Mouse (Mus musculus) NIH3T3 (cell line): Measurements from ENCODE around the gene Ccdc62.
A peak's percentile ranks its signal among the peaks of the same experiment; 100 is the strongest.

Source experiments
- DNase-seq: peaks from one replicate; pipeline ENCODE4 v3.0.0-alpha.2; 2012; ENCODE audit warnings: low read depth

Ccdc62 gene

GRCm38 (mm10) chr5:124004356-124005150 lies 74.1 kb downstream of the Ccdc62 start:
- no peak for DNase-seq

- DNase-seq, result no peak
Measured at GRCm38 (mm10) chr5:124005151-124005500, 74.6 kb downstream of the Ccdc62 start.

- DNase-seq, result no peak
Measured at GRCm38 (mm10) chr5:124005591-124005990, 75.1 kb downstream of the Ccdc62 start.

DNA sequence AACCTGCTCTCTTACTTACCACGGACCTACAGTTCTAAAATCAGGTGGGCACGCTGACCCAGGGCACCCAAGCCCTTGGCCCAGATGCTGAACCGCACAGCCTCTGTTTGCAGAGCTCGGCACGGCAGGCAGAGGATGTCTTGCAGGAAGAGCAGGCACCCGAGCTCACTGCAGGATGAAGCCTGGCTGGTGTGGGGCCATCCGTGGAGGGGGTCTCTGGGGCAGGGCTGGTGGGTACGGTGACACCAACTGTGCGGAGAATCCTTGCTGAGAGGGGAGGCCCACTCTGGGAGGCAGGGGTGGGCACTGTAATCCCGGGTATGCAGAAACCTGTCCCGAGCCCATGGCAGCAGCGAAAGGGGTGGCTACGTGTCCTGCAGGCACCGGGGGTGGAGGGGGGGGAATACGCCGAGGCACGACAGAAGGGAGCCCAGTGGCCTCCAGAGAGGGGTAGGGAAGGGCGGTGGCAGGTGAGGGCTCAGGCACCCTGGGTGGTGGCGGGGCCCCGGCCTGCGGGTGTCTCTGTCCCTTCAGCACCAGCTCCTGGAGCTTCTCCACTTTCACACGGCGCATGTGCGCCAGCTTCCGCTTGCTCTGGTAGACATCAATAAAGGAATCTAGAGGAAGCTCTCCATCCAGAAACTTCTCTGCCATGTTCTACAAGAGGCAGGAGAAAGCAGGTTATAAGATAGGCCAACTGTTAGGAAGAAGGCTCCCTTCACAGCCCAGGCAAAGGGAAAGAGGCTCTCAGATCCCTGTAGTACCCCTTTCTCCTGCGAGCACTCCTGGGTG lies 75.8 kb downstream of the Ccdc62 start:
- peak; percentile 57 for DNase-seq

DNA sequence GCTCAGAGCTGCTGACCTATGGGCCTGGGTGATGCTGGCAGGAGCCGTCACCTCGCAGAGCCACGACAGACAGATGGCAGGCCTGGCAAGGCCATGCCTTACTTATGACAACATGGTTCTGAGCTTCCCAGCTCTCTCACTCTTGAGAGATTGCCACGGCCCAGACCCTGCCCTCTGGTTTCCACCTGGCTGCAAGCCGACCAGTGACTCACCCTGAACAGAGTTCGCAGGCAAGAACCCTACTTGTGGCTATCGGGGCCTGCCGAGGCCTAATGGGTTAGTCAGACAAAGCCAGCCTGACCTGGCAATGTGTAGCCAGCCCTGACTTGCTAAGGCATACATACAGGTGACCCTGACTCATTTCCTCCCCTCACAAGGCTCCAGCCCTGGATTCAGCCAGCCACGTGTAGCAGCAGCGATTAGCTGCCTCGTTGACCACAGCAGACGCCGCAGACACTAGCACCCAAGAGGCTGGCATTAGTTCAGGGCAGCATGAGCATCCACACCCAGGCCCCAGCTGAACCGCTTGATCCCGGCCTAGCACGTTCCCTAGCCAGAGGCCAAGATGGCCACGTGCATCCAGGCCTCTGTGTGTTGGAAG lies 76.5 kb downstream of the Ccdc62 start:
- peak; percentile 96 for DNase-seq

GRCm38 (mm10) chr5:124010077-124010476 lies 79.6 kb downstream of the Ccdc62 start:
- DNase-seq, result no peak

GRCm38 (mm10) chr5:124010910-124011655 lies 80.6 kb downstream of the Ccdc62 start:
- DNase-seq, result peak; percentile 63

GRCm38 (mm10) chr5:124011927-124012326 lies 81.4 kb downstream of the Ccdc62 start:
- no peak for DNase-seq

- no peak for DNase-seq
Measured at GRCm38 (mm10) chr5:124012885-124013284, 82.4 kb downstream of the Ccdc62 start.

DNA sequence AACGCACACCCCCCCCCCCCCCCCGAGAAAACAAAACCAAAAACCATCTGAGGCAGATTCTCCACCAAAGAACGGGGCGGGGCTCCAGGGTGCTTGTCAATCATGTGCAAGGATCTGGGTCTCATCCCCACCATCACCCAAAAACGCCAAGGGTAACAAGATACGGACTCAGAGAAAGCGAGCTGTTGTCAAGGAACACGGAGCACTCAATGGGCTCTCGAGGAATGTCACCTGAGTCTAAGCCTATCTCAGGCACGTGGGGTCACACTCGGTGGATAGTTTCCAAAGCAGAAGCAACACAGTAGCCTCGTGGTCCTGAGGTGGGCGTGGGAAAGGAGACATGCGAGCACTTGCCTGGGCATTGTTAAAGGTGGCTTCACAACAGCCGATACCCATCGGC lies 83.3 kb downstream of the Ccdc62 start:
- no peak for DNase-seq

GRCm38 (mm10) chr5:124014180-124014579 lies 83.7 kb downstream of the Ccdc62 start:
- no peak for DNase-seq

DNA sequence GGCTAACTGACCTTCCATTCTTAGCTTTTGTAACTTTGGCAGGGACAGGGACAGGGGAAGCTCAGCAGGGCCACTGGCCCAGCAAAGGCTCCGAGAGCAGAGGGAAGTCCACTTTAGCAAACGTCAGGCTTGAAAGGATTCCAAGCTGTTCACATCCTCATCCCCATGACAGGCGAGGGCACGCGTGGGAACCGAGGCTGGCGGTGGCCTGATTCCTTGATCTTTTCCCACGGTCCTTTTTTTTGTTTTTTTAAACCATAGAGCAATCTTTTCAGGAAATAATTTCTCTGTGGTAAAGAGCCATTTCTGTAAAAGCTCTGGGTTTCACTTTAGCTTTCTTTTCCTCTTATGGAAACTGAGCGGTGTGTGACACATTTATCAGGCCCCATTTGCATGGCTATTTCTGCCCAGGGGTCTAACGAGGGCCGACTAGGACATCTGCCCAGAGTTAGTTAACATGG lies 84.3 kb downstream of the Ccdc62 start:
- DNase-seq, result no peak

- DNase-seq, result peak; percentile 48
Measured at GRCm38 (mm10) chr5:124015727-124016126, 85.2 kb downstream of the Ccdc62 start.

DNA sequence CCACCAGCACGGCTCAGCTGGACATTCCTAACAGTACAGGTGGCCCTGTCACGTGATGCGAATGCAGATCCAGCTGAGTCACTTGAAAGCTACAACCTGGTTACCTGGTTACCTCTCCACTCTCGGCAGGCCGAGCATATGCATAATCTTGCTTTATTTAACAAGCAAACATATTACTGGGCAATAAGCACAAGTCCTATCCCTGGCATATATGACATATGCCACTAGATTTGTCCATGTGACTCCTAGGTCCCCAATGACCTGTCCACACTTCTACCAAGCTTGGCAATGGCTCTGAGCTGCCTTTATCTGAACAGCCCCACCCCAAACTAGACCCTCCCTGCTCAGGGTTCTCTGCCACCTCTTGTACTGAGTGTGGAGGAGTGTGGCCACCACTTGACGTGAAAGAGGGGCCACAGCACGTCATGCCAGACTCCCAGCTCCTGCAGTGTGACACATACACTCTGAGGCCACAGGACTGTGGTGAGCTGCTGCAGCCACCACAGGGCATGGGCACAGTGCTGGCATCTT lies 85.9 kb downstream of the Ccdc62 start:
- no peak for DNase-seq

- DNase-seq, result no peak
Measured at GRCm38 (mm10) chr5:124017941-124018340, 87.5 kb downstream of the Ccdc62 start.

DNA sequence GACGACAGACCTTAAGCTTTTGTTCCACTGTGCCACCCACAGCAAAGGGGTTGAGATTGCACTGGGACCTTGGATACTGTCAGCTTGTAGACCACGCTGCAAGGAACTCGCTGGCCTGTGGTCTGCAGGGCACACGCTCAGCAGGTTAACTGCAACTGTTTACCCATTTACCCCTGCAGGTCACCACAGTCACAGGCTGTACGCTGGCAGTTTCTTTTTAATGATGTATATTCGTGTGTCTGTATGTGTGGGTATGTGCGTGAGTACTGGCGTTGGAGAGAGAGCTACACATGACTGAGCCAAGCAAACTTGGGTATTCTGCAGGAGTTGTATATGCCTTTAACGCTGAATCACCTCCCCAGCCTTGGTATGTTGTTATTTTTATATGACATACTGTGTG lies 88.2 kb downstream of the Ccdc62 start:
- no peak for DNase-seq
